ENCODE assay signal across 34 mouse cellular contexts in the genomic region with DNA sequence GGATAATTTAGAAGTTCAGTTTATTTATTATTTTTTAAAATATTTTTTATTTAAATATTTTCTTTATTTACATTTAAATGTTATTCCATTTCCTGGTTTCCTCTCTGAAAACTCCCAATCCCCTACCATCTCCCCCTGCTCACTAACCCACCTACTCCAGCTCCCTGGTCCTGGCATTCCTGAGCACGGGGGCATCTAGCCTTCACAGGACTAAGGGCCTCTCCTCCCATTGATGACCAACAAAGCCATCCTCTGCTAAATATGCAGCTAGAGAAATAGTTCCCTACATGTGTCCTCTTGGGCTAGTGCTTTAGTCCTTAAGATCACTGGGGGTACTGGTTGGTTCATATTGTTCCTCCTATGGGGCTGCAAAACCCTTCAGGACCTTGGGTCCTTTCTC. TPM values are rescaled to one million over a fixed set of nuclear protein-coding genes. Genes with fewer than 3 reads are reported as not detected.
"Had no signal": no experiment of that assay in that cellular context is flagged by ENCODE, and none has a peak within 500 bp of the region (broad histone marks: within the 10 kb centered on the region; RNA-seq: fewer than 3 reads in every experiment).

No protein-coding gene starts in this region.

RNA-seq across cellular contexts. Expression of gene Gm8068, which starts 15.5 kb away (rescaled TPM):
- total RNA-seq: gastrocnemius, adult 2 months; gastrocnemius, postnatal 10 days; gastrocnemius, postnatal 36 days; heart, adult 18-20 months; heart, adult 8-10 months; heart, postnatal 10 days; heart, postnatal 25 days; heart, postnatal 4 days; layer of hippocampus, adult 2 months; layer of hippocampus, postnatal 10 days; layer of hippocampus, postnatal 25 days; left cerebral cortex, adult 2 months; left cerebral cortex, postnatal 14 days; left cerebral cortex, postnatal 36 days; liver, adult 2 months had no signal
- polyA plus RNA-seq: gonadal fat pad, adult 2 months; heart, embryonic 10.5 days; heart, embryonic 12.5 days; heart, embryonic 14.5 days; heart, embryonic 16.5 days; hindbrain, embryonic 12.5 days; hindbrain, embryonic 14.5 days; hindbrain, embryonic 16.5 days; inflammation-experienced regulatory T-cells, adult 6 months; intestine, embryonic 15.5 days; intestine, postnatal 0 days; kidney, embryonic 14.5 days; kidney, embryonic 16.5 days; limb, embryonic 11.5 days; limb, embryonic 13.5 days; limb, embryonic 15.5 days; liver, adult 2 months; liver, embryonic 13.5 days; liver, embryonic 15.5 days; liver, postnatal 0 days had no signal

RNA-seq across cellular contexts. Expression of gene Gm7929, which starts 33.2 kb away (rescaled TPM):
- total RNA-seq: gastrocnemius, adult 2 months; gastrocnemius, postnatal 10 days; gastrocnemius, postnatal 36 days; heart, adult 18-20 months; heart, adult 8-10 months; heart, postnatal 10 days; heart, postnatal 25 days; heart, postnatal 4 days; layer of hippocampus, adult 2 months; layer of hippocampus, postnatal 10 days; layer of hippocampus, postnatal 25 days; left cerebral cortex, adult 2 months; left cerebral cortex, postnatal 14 days; left cerebral cortex, postnatal 36 days; liver, adult 2 months had no signal
- polyA plus RNA-seq: gonadal fat pad, adult 2 months; heart, embryonic 10.5 days; heart, embryonic 12.5 days; heart, embryonic 14.5 days; heart, embryonic 16.5 days; hindbrain, embryonic 12.5 days; hindbrain, embryonic 14.5 days; hindbrain, embryonic 16.5 days; inflammation-experienced regulatory T-cells, adult 6 months; intestine, embryonic 15.5 days; intestine, postnatal 0 days; kidney, embryonic 14.5 days; kidney, embryonic 16.5 days; limb, embryonic 11.5 days; limb, embryonic 13.5 days; limb, embryonic 15.5 days; liver, adult 2 months; liver, embryonic 13.5 days; liver, embryonic 15.5 days; liver, postnatal 0 days had no signal

RNA-seq across cellular contexts. Expression of gene Gm47189, which starts 55.1 kb away (rescaled TPM):
- total RNA-seq: gastrocnemius, adult 2 months; gastrocnemius, postnatal 10 days; gastrocnemius, postnatal 36 days; heart, adult 18-20 months; heart, adult 8-10 months; heart, postnatal 10 days; heart, postnatal 25 days; heart, postnatal 4 days; layer of hippocampus, adult 2 months; layer of hippocampus, postnatal 10 days; layer of hippocampus, postnatal 25 days; left cerebral cortex, adult 2 months; left cerebral cortex, postnatal 14 days; left cerebral cortex, postnatal 36 days; liver, adult 2 months had no signal
- polyA plus RNA-seq: gonadal fat pad, adult 2 months; heart, embryonic 10.5 days; heart, embryonic 12.5 days; heart, embryonic 14.5 days; heart, embryonic 16.5 days; hindbrain, embryonic 12.5 days; hindbrain, embryonic 14.5 days; hindbrain, embryonic 16.5 days; inflammation-experienced regulatory T-cells, adult 6 months; intestine, embryonic 15.5 days; intestine, postnatal 0 days; kidney, embryonic 14.5 days; kidney, embryonic 16.5 days; limb, embryonic 11.5 days; limb, embryonic 13.5 days; limb, embryonic 15.5 days; liver, adult 2 months; liver, embryonic 13.5 days; liver, embryonic 15.5 days; liver, postnatal 0 days had no signal
